Mouse (Mus musculus): ENCODE results near the gene Rcc1l.

DNA sequence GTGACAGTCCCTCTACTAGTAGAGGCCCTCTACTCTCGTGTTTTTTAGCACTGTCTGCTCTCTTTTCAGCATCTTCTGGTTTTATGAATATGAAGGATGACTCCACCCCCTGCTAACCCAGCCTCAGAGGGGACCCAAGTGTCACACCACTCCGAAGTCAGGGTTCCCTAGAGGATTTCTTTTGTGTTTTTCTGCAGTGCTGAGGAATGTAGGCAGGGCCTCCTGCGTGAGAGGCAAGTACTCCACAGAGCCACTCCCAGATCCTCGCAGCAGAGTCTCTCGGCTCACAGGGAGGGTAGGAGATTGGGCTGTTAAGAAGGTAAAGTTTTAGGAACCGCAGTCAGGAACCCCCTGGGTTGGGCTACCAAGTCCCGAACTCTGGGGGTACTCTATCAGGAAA is 35.3 kb downstream of the Rcc1l start:
- TF ChIP-seq CTCF (IDR thresholded peaks at IDR 0.05; ENCODE audit: extremely low read depth, insufficient read depth, insufficient read length, insufficient replicate concordance) (no peak), POLR2A (IDR thresholded peaks at IDR 0.05; ENCODE audit: low read depth, low read length) (no peak)
